Comparison of ENCODE assay signal across 21 mouse cellular contexts in genomic region chr6:72144353-72144752, GRCm38 (mm10). TPM values are rescaled to one million over a fixed set of nuclear protein-coding genes. Genes with fewer than 3 reads are reported as not detected.
DNase-seq lines count a peak whose midpoint lies in the region; ATAC-seq and TF ChIP-seq lines count a peak whose summit lies in the region.
"Had no signal": no experiment of that assay in that cellular context is flagged by ENCODE, and none has a peak within 500 bp of the region (broad histone marks: within the 10 kb centered on the region; RNA-seq: fewer than 3 reads in every experiment).

No protein-coding gene starts in this region.

- no peak overlapping the region for H3ac ChIP-seq in myocyte (ENCODE audit: control insufficient read depth, insufficient read length)

- TF ChIP-seq POLR2A in myocyte (IDR thresholded peaks at IDR 0.05; ENCODE audit: insufficient read length, low read depth) = no peak

- ATAC-seq in kidney, postnatal 0 days (replicated peaks; ENCODE audit: low FRiP score, low read depth) = no peak
- ATAC-seq in kidney, embryonic 16.5 days (ENCODE audit: low FRiP score, low TSS enrichment) = no peak
- ATAC-seq in embryonic facial prominence, embryonic 15.5 days (ENCODE audit: insufficient number of reproducible peaks, low FRiP score, low TSS enrichment, low read depth) = peak; percentile 39; the same call in 1 of the 2 replicates
- ATAC-seq in midbrain, embryonic 13.5 days = no peak
- ATAC-seq: forebrain, embryonic 14.5 days; hindbrain, embryonic 16.5 days had no signal

- no peak overlapping the region for H3K4me3 ChIP-seq in kidney, postnatal 0 days (replicated peaks; ENCODE audit: low read depth, low read length)
- H3K4me3 ChIP-seq in kidney, embryonic 16.5 days (ENCODE audit: low read length) = no peak overlapping the region
- no peak overlapping the region for H3K4me3 ChIP-seq in embryonic facial prominence, embryonic 15.5 days (replicated peaks)
- no peak overlapping the region for H3K4me3 ChIP-seq in myocyte
- no peak overlapping the region for H3K4me3 ChIP-seq in midbrain, embryonic 13.5 days (replicated peaks)
- H3K4me3 ChIP-seq: embryonic facial prominence, embryonic 13.5 days; erythroblast, embryonic 14.5 days; forebrain, embryonic 10.5 days; hindbrain, embryonic 12.5 days had no signal

- TF ChIP-seq CTCF in kidney, postnatal 0 days (IDR thresholded peaks at IDR 0.05; ENCODE audit: low read depth) = no peak

- no peaks in the 10 kb centered on the region for H3K4me1 ChIP-seq in kidney, postnatal 0 days (replicated peaks; ENCODE audit: insufficient read depth, low read length)
- no peaks in the 10 kb centered on the region for H3K4me1 ChIP-seq in kidney, embryonic 16.5 days (ENCODE audit: insufficient read depth, low read length)
- H3K4me1 ChIP-seq in embryonic facial prominence, embryonic 15.5 days = no peaks in the 10 kb centered on the region
- no peaks in the 10 kb centered on the region for H3K4me1 ChIP-seq in midbrain, embryonic 13.5 days (replicated peaks)
- H3K4me1 ChIP-seq: embryonic facial prominence, embryonic 13.5 days; forebrain, embryonic 10.5 days; hindbrain, embryonic 12.5 days had no signal

- no peaks in the 10 kb centered on the region for H3K79me2 ChIP-seq in myocyte (ENCODE audit: control insufficient read depth, insufficient read depth)

- peaks cover 12% of the 10 kb centered on the region; the same call in 1 of the 2 replicates for H3K36me3 ChIP-seq in kidney, postnatal 0 days (ENCODE audit: insufficient read depth, low read length)
- H3K36me3 ChIP-seq in kidney, embryonic 16.5 days (ENCODE audit: insufficient read depth, low read length) = peaks cover 13% of the 10 kb centered on the region
- H3K36me3 ChIP-seq in embryonic facial prominence, embryonic 15.5 days = peaks cover 18% of the 10 kb centered on the region
- H3K36me3 ChIP-seq in myocyte (ENCODE audit: control insufficient read depth, insufficient read depth) = peaks cover 22% of the 10 kb centered on the region
- peaks cover 36% of the 10 kb centered on the region for H3K36me3 ChIP-seq in midbrain, embryonic 13.5 days

- H3K27ac ChIP-seq in kidney, postnatal 0 days = no peak overlapping the region
- H3K27ac ChIP-seq in kidney, embryonic 16.5 days (ENCODE audit: low read length) = no peak overlapping the region
- H3K27ac ChIP-seq in embryonic facial prominence, embryonic 15.5 days (replicated peaks) = no peak overlapping the region
- H3K27ac ChIP-seq in midbrain, embryonic 13.5 days = no peak overlapping the region
- H3K27ac ChIP-seq: embryonic facial prominence, embryonic 13.5 days; forebrain, embryonic 10.5 days; hindbrain, embryonic 12.5 days had no signal

- H3K4me2 ChIP-seq in kidney, postnatal 0 days (ENCODE audit: low read length) = no peak overlapping the region
- H3K4me2 ChIP-seq in kidney, embryonic 16.5 days (replicated peaks; ENCODE audit: low read depth, low read length) = no peak overlapping the region
- H3K4me2 ChIP-seq in embryonic facial prominence, embryonic 15.5 days (replicated peaks) = no peak overlapping the region
- H3K4me2 ChIP-seq in myocyte (ENCODE audit: low read depth) = peak overlapping the region; percentile 25
- H3K4me2 ChIP-seq in midbrain, embryonic 13.5 days (replicated peaks) = no peak overlapping the region
- H3K4me2 ChIP-seq: embryonic facial prominence, embryonic 13.5 days; hindbrain, embryonic 12.5 days had no signal

- H3K9me3 ChIP-seq in kidney, postnatal 0 days (replicated peaks; ENCODE audit: low read length) = no peaks in the 10 kb centered on the region
- H3K9me3 ChIP-seq in kidney, embryonic 16.5 days (ENCODE audit: low read length) = no peaks in the 10 kb centered on the region
- no peaks in the 10 kb centered on the region for H3K9me3 ChIP-seq in embryonic facial prominence, embryonic 15.5 days (replicated peaks)
- 0 out of 2 replicates have a peak, but pooled peaks cover under 1% of the 10 kb centered on the region for H3K9me3 ChIP-seq in midbrain, embryonic 13.5 days
- H3K9me3 ChIP-seq: embryonic facial prominence, embryonic 13.5 days; hindbrain, embryonic 12.5 days had no signal

- 51% methylated on average over 7 of the region's 7 CpGs for WGBS in kidney, postnatal 0 days
- whole genome bisulfite sequencing in kidney, embryonic 16.5 days = 57% methylated on average over 7 of the region's 7 CpGs
- 69% methylated on average over 7 of the region's 7 CpGs for WGBS in embryonic facial prominence, embryonic 15.5 days
- WGBS in midbrain, embryonic 13.5 days = 81% methylated on average over 7 of the region's 7 CpGs

- H3K27me3 ChIP-seq in kidney, postnatal 0 days (ENCODE audit: insufficient read depth, low read length) = no peaks in the 10 kb centered on the region
- no peaks in the 10 kb centered on the region for H3K27me3 ChIP-seq in kidney, embryonic 16.5 days (ENCODE audit: insufficient read depth, low read length)
- no peaks in the 10 kb centered on the region for H3K27me3 ChIP-seq in embryonic facial prominence, embryonic 15.5 days
- H3K27me3 ChIP-seq in myocyte (ENCODE audit: control insufficient read depth, insufficient read depth, insufficient read length) = no peaks in the 10 kb centered on the region
- H3K27me3 ChIP-seq in midbrain, embryonic 13.5 days = no peaks in the 10 kb centered on the region
- H3K27me3 ChIP-seq: embryonic facial prominence, embryonic 13.5 days; hindbrain, embryonic 12.5 days had no signal

- H3K9ac ChIP-seq in kidney, postnatal 0 days (ENCODE audit: low read depth, low read length) = no peak overlapping the region
- H3K9ac ChIP-seq in kidney, embryonic 16.5 days (replicated peaks; ENCODE audit: low read length) = no peak overlapping the region
- H3K9ac ChIP-seq in embryonic facial prominence, embryonic 15.5 days = no peak overlapping the region
- H3K9ac ChIP-seq in midbrain, embryonic 13.5 days (replicated peaks) = no peak overlapping the region
- H3K9ac ChIP-seq: embryonic facial prominence, embryonic 13.5 days; hindbrain, embryonic 12.5 days had no signal

- DNase-seq in kidney, postnatal 0 days (ENCODE audit: low spot score) = peak; percentile 46
- DNase-seq in lung, postnatal 10 days = peak; percentile 24
- DNase-seq in lung, postnatal 25 days (ENCODE audit: low spot score) = no peak
- DNase-seq in cerebellum, postnatal 4 days (ENCODE audit: low spot score in 2 of 2) = no peak
- DNase-seq: adrenal gland, postnatal 10 days; cerebellum, adult 18-20 months; cerebellum, adult 9-11 months; cerebellum, postnatal 36 days; gastrocnemius, postnatal 36 days; heart, postnatal 10 days; heart, postnatal 4 days had no signal

TF ChIP-seq in myocyte, 11 proteins besides CTCF, POLR2A, EP300 and RAD21:
- TF ChIP-seq REST (IDR thresholded peaks at IDR 0.05; ENCODE audit: insufficient read depth, insufficient read length) (no peak), MYOD1 (IDR thresholded peaks at IDR 0.05; ENCODE audit: control insufficient read depth in 1 of 3, insufficient read length in 2 of 3, low read depth in 2 of 3) (peak; percentile 76 to 97 (median 95)), TCF12 (IDR thresholded peaks at IDR 0.05; ENCODE audit: insufficient read depth, poor library complexity, severe bottlenecking) (peak; percentile 94), MYOG (IDR thresholded peaks at IDR 0.05; ENCODE audit: control insufficient read depth in 1 of 3, insufficient read depth in 1 of 3, insufficient read length in 2 of 3, low read depth in 2 of 3) (peak; percentile 69 to 92 (median 82)), TCF3 (IDR thresholded peaks at IDR 0.05; ENCODE audit: insufficient read length, low read depth) (peak; percentile 92), SRF (IDR thresholded peaks at IDR 0.05; ENCODE audit: control insufficient read depth, insufficient read length, low read depth) (no peak)
TF ChIP-seq in myocyte: peak in this region for 4.

RNA-seq across cellular contexts. Expression of gene St3gal5, which starts 47.0 kb away (rescaled TPM):
- 14.1 and 18.2 TPM in 2 replicates for polyA plus RNA-seq in kidney, postnatal 0 days (2015; fragmentation: Nextera tagmentation; extraction: Ambion mirVana)
- 32.5 and 34.0 TPM in 2 replicates for polyA plus RNA-seq in kidney, embryonic 16.5 days (2015; fragmentation: Nextera tagmentation; extraction: Ambion mirVana)
- 29.5 and 29.6 TPM in 2 replicates for polyA plus RNA-seq in embryonic facial prominence, embryonic 15.5 days (2015; fragmentation: Nextera tagmentation; extraction: Ambion mirVana)
- 94.5 TPM for polyA plus RNA-seq in myocyte (2012; fragmentation: generic; extraction: Trizol)
- 40.7 and 42.4 TPM in 2 replicates for polyA plus RNA-seq in midbrain, embryonic 13.5 days (2015; fragmentation: Nextera tagmentation; extraction: Ambion mirVana)

Comparison
In these comparisons a context has a peak if more than half of its experiments do, and no peak if none do; other contexts are left out.
1. DNase-seq: peak in kidney, postnatal 0 days (single experiment) and lung, postnatal 10 days (single experiment); none in lung, postnatal 25 days (single experiment) and cerebellum, postnatal 4 days (0 of 2).